Comparison of ENCODE assay signal across 14 mouse cellular contexts in the genomic region with DNA sequence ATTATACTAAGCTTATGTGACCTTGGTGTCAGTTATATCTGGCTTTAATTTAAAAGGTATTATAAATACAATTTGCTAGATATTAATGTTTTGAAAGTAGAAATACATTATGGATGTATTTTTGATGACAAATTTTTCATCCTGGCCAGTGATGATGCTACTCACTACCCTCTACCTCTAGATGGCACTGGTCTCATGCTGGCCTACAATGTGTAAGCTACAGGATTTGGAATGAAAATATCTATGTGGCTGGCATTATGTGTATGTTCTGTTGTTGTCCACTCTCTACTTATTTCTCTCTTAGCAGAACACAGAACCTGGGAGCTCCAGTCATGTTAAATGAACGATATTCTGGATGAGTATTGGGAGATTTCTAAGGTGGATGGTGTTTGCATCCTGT.
A peak's percentile ranks its signal among the peaks of the same experiment; 100 is the strongest.
DNase-seq lines count a peak whose midpoint lies in the region; ATAC-seq and TF ChIP-seq lines count a peak whose summit lies in the region.
"Had no signal": no experiment of that assay in that cellular context is flagged by ENCODE, and none has a peak within 500 bp of the region (broad histone marks: within the 10 kb centered on the region; RNA-seq: fewer than 3 reads in every experiment).

No protein-coding gene starts in this region.

- H3K9ac ChIP-seq in forebrain, embryonic 14.5 days (ENCODE audit: low read length) = no peak overlapping the region
- H3K9ac ChIP-seq in forebrain, embryonic 12.5 days = no peak overlapping the region

- H3K4me2 ChIP-seq in forebrain, embryonic 14.5 days (ENCODE audit: low read length) = no peak overlapping the region
- H3K4me2 ChIP-seq in forebrain, embryonic 12.5 days = no peak overlapping the region

- no peaks in the 10 kb centered on the region for H3K9me3 ChIP-seq in forebrain, embryonic 14.5 days (replicated peaks; ENCODE audit: control insufficient read depth, low read length)
- no peaks in the 10 kb centered on the region for H3K9me3 ChIP-seq in forebrain, embryonic 12.5 days
- no peaks in the 10 kb centered on the region for H3K9me3 ChIP-seq in limb, embryonic 10.5 days (replicated peaks)
- H3K9me3 ChIP-seq: hindbrain, embryonic 10.5 days had no signal

- H3K27me3 ChIP-seq in forebrain, embryonic 14.5 days (replicated peaks; ENCODE audit: control insufficient read depth, insufficient read depth, low read length) = no peaks in the 10 kb centered on the region
- no peaks in the 10 kb centered on the region for H3K27me3 ChIP-seq in forebrain, embryonic 12.5 days
- no peaks in the 10 kb centered on the region for H3K27me3 ChIP-seq in Patski
- no peaks in the 10 kb centered on the region for H3K27me3 ChIP-seq in limb, embryonic 10.5 days (ENCODE audit: low read depth, poor library complexity, severe bottlenecking)

- WGBS in forebrain, embryonic 14.5 days = 84% methylated on average over 1 of the region's 1 CpGs
- 98% methylated on average over 1 of the region's 1 CpGs for WGBS in forebrain, embryonic 12.5 days
- WGBS in limb, embryonic 10.5 days = 85% methylated on average over 1 of the region's 1 CpGs

- DNase-seq in forebrain, embryonic 14.5 days (ENCODE audit: low spot score) = peak; percentile 52
- no peak for DNase-seq in left cerebral cortex, adult 2 months (ENCODE audit: extremely low spot score in 1 of 2, low spot score in 2 of 2)
- no peak for DNase-seq in left cerebral cortex, postnatal 10 days (ENCODE audit: extremely low spot score in 1 of 2, low spot score in 2 of 2)
- DNase-seq in 416B (ENCODE audit: low read depth) (peak; percentile 52), Patski (ENCODE audit: low read depth, low spot score) (no peak)
- no peak for DNase-seq in limb, embryonic 10.5 days (ENCODE audit: low spot score)
- DNase-seq in ovary, postnatal 10 days (ENCODE audit: low spot score) = no peak
- DNase-seq: heart, adult 18-20 months; kidney, postnatal 36 days; left cerebral cortex, postnatal 4 days; lung, postnatal 36 days; right cerebral cortex, postnatal 4 days had no signal

- POLR2A ChIA-PET in Patski (lab: Charles Lee) = no interaction called here

- ATAC-seq in forebrain, embryonic 14.5 days = no peak
- ATAC-seq in forebrain, embryonic 12.5 days (ENCODE audit: low FRiP score) = no peak
- ATAC-seq in Patski = no peak

- in situ Hi-C loops in Patski (cut with MboI; ENCODE audit: low pct_unique_long_range_greater_than_20kb) = no loop called here

- CTCF ChIA-PET in Patski (lab: Charles Lee) = interaction anchor here (1.8 to 2.0 kb wide), 2 partner anchors 10 to 12 kb away, joined by 4 to 7 read pairs; no protein-coding TSS in a partner anchor

- H3K27ac ChIP-seq in forebrain, embryonic 14.5 days (ENCODE audit: low read depth, low read length) = no peak overlapping the region
- H3K27ac ChIP-seq in forebrain, embryonic 12.5 days = no peak overlapping the region
- no peak overlapping the region for H3K27ac ChIP-seq in left cerebral cortex, adult 2 months
- H3K27ac ChIP-seq in limb, embryonic 10.5 days = no peak overlapping the region
- H3K27ac ChIP-seq: hindbrain, embryonic 10.5 days had no signal

- no peak overlapping the region for H3K4me3 ChIP-seq in forebrain, embryonic 14.5 days (ENCODE audit: low read depth, low read length)
- no peak overlapping the region for H3K4me3 ChIP-seq in forebrain, embryonic 12.5 days (replicated peaks)
- H3K4me3 ChIP-seq in left cerebral cortex, adult 2 months = no peak overlapping the region
- H3K4me3 ChIP-seq in limb, embryonic 10.5 days = no peak overlapping the region
- H3K4me3 ChIP-seq: hindbrain, embryonic 10.5 days had no signal

- H3K4me1 ChIP-seq in forebrain, embryonic 14.5 days (ENCODE audit: control insufficient read depth, insufficient read depth, low read length) = no peaks in the 10 kb centered on the region
- 0 out of 2 replicates have a peak, but pooled peaks cover 4% of the 10 kb centered on the region for H3K4me1 ChIP-seq in forebrain, embryonic 12.5 days
- no peaks in the 10 kb centered on the region for H3K4me1 ChIP-seq in limb, embryonic 10.5 days

- TF ChIP-seq CTCF in left cerebral cortex, adult 2 months (IDR thresholded peaks at IDR 0.05) = peak; percentile 79
- TF ChIP-seq CTCF in Patski (IDR thresholded peaks at IDR 0.05) = peak; percentile 59

- intact Hi-C loops in left cerebral cortex, adult 2 months (cut with DNase I) = loop anchor here (5.0 kb wide), 1 partner anchor 1090 kb away; no protein-coding TSS in a partner anchor
- intact Hi-C loops in left cerebral cortex, postnatal 10 days (cut with DNase I) = no loop called here

- no peaks in the 10 kb centered on the region for H3K36me3 ChIP-seq in forebrain, embryonic 14.5 days (ENCODE audit: control insufficient read depth, insufficient read depth, low read length)
- no peaks in the 10 kb centered on the region for H3K36me3 ChIP-seq in forebrain, embryonic 12.5 days (replicated peaks)
- no peaks in the 10 kb centered on the region for H3K36me3 ChIP-seq in limb, embryonic 10.5 days
- H3K36me3 ChIP-seq: hindbrain, embryonic 10.5 days had no signal

Comparison
In these comparisons a context has a peak if more than half of its experiments do, and no peak if none do; other contexts are left out.
1. DNase-seq: peak in forebrain, embryonic 14.5 days (single experiment) and 416B (single experiment); none in left cerebral cortex, adult 2 months (0 of 2), left cerebral cortex, postnatal 10 days (0 of 2), Patski (single experiment), limb, embryonic 10.5 days (single experiment) and ovary, postnatal 10 days (single experiment).